Mouse (Mus musculus): ENCODE measurements around the gene Prkcd.

- TF ChIP-seq MYOG (IDR thresholded peaks at IDR 0.05; ENCODE audit: control insufficient read depth in 1 of 3, insufficient read depth in 1 of 3, insufficient read length in 2 of 3, low read depth in 2 of 3) (no peak), SRF (IDR thresholded peaks at IDR 0.05; ENCODE audit: control insufficient read depth, insufficient read length, low read depth) (no peak), POLR2A (IDR thresholded peaks at IDR 0.05; ENCODE audit: insufficient read length, low read depth) (no peak), USF1 (IDR thresholded peaks at IDR 0.05; ENCODE audit: low read depth) (no peak), MAX (IDR thresholded peaks at IDR 0.05; ENCODE audit: low read depth) (no peak), E2F4 (IDR thresholded peaks at IDR 0.05; ENCODE audit: insufficient read depth) (no peak), TCF12 (IDR thresholded peaks at IDR 0.05; ENCODE audit: insufficient read depth, poor library complexity, severe bottlenecking) (no peak), POLR2AphosphoS2 (IDR thresholded peaks at IDR 0.05; ENCODE audit: insufficient read length, low read depth) (no peak)
Measured at GRCm38 (mm10) chr14:30628235-30628634, 2.2 kb upstream of the Prkcd start.

Data from myocyte (in vitro differentiated cells).